In the genomic region with DNA sequence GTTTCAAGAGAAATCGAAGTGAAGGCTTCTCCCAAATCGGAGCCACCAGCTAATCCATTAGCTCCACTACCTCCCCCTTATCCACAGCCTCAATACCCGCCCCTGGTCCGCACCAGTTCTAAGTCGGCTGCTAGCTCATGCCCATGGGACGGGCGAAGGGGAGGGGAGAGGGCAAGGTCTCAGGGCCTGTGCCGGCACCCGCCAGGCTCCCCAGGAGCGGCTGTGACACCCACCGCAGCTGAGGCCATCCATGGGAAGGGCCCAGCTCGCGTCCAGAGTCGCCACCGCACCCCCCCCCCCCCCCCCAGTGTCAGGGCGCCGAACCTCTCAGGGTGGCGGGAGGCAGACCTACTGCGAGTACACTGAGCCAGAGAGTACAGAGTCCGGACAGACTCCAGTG, we compare ENCODE assay signal across 15 mouse cellular contexts. TPM values are rescaled to one million over a fixed set of nuclear protein-coding genes. Genes with fewer than 3 reads are reported as not detected.
DNase-seq lines count a peak whose midpoint lies in the region; ATAC-seq and TF ChIP-seq lines count a peak whose summit lies in the region.
"Had no signal": no experiment of that assay in that cellular context is flagged by ENCODE, and none has a peak within 500 bp of the region (broad histone marks: within the 10 kb centered on the region; RNA-seq: fewer than 3 reads in every experiment).

No protein-coding gene starts in this region.

- no peak for TF ChIP-seq CTCF in heart, postnatal 0 days (IDR thresholded peaks at IDR 0.05; ENCODE audit: low read depth)
- no peak for TF ChIP-seq CTCF in midbrain, postnatal 0 days (IDR thresholded peaks at IDR 0.05)

- no peaks in the 10 kb centered on the region for H3K4me1 ChIP-seq in heart, postnatal 0 days (ENCODE audit: control insufficient read depth, insufficient read depth)
- peaks cover 14% of the 10 kb centered on the region for H3K4me1 ChIP-seq in heart, embryonic 12.5 days (replicated peaks)
- no peaks in the 10 kb centered on the region for H3K4me1 ChIP-seq in midbrain, postnatal 0 days (ENCODE audit: insufficient read depth, low read length)
- H3K4me1 ChIP-seq in midbrain, embryonic 13.5 days (replicated peaks): no peaks in the 10 kb centered on the region
- H3K4me1 ChIP-seq in limb, embryonic 10.5 days: no peaks in the 10 kb centered on the region
- H3K4me1 ChIP-seq: embryonic facial prominence, embryonic 15.5 days; neural tube, embryonic 13.5 days had no signal

- no peak overlapping the region for H3K4me3 ChIP-seq in heart, postnatal 0 days (ENCODE audit: low read depth, low read length)
- no peak overlapping the region for H3K4me3 ChIP-seq in heart, embryonic 12.5 days
- H3K4me3 ChIP-seq in midbrain, postnatal 0 days (ENCODE audit: low read depth, low read length): no peak overlapping the region
- H3K4me3 ChIP-seq in midbrain, embryonic 13.5 days (replicated peaks): no peak overlapping the region
- H3K4me3 ChIP-seq in limb, embryonic 10.5 days: no peak overlapping the region
- H3K4me3 ChIP-seq: embryonic facial prominence, embryonic 15.5 days; left cerebral cortex, adult 2 months; neural tube, embryonic 13.5 days had no signal

- H3K9ac ChIP-seq in heart, postnatal 0 days (replicated peaks; ENCODE audit: low read depth, low read length): no peak overlapping the region
- H3K9ac ChIP-seq in heart, embryonic 12.5 days: no peak overlapping the region
- no peak overlapping the region for H3K9ac ChIP-seq in midbrain, postnatal 0 days (replicated peaks; ENCODE audit: low read length, poor library complexity, severe bottlenecking)
- H3K9ac ChIP-seq in midbrain, embryonic 13.5 days (replicated peaks): no peak overlapping the region
- H3K9ac ChIP-seq: embryonic facial prominence, embryonic 15.5 days; neural tube, embryonic 13.5 days had no signal

- no peak overlapping the region for H3K4me2 ChIP-seq in heart, postnatal 0 days (ENCODE audit: low read depth, low read length)
- H3K4me2 ChIP-seq in heart, embryonic 12.5 days: no peak overlapping the region
- H3K4me2 ChIP-seq in midbrain, postnatal 0 days (ENCODE audit: low read depth, low read length, poor library complexity, severe bottlenecking): no peak overlapping the region
- no peak overlapping the region for H3K4me2 ChIP-seq in midbrain, embryonic 13.5 days (replicated peaks)
- H3K4me2 ChIP-seq: embryonic facial prominence, embryonic 15.5 days; neural tube, embryonic 13.5 days had no signal

- 74% methylated on average over 18 of the region's 20 CpGs for WGBS in heart, postnatal 0 days
- WGBS in heart, embryonic 12.5 days: 78% methylated on average over 19 of the region's 20 CpGs
- WGBS in midbrain, postnatal 0 days: 80% methylated on average over 20 of the region's 20 CpGs
- WGBS in midbrain, embryonic 13.5 days: 72% methylated on average over 18 of the region's 20 CpGs
- WGBS in limb, embryonic 10.5 days: 75% methylated on average over 19 of the region's 20 CpGs

- ATAC-seq in heart, postnatal 0 days (ENCODE audit: insufficient read depth, low read depth): no peak
- no peak for ATAC-seq in heart, embryonic 12.5 days (ENCODE audit: insufficient number of reproducible peaks, low FRiP score)
- no peak for ATAC-seq in midbrain, postnatal 0 days (ENCODE audit: low FRiP score)
- no peak for ATAC-seq in midbrain, embryonic 13.5 days

- H3K36me3 ChIP-seq in heart, postnatal 0 days (replicated peaks; ENCODE audit: control insufficient read depth, insufficient read depth, low read length): no peaks in the 10 kb centered on the region
- no peaks in the 10 kb centered on the region for H3K36me3 ChIP-seq in heart, embryonic 12.5 days
- no peaks in the 10 kb centered on the region for H3K36me3 ChIP-seq in midbrain, postnatal 0 days (ENCODE audit: insufficient read depth, low read length)
- no peaks in the 10 kb centered on the region; the same call in 1 of the 2 replicates for H3K36me3 ChIP-seq in midbrain, embryonic 13.5 days
- no peaks in the 10 kb centered on the region for H3K36me3 ChIP-seq in limb, embryonic 10.5 days
- H3K36me3 ChIP-seq: embryonic facial prominence, embryonic 15.5 days; neural tube, embryonic 13.5 days had no signal

- no peaks in the 10 kb centered on the region for H3K27me3 ChIP-seq in heart, postnatal 0 days (ENCODE audit: control insufficient read depth, insufficient read depth, low read length)
- no peaks in the 10 kb centered on the region for H3K27me3 ChIP-seq in heart, embryonic 12.5 days (replicated peaks)
- no peaks in the 10 kb centered on the region for H3K27me3 ChIP-seq in midbrain, postnatal 0 days (ENCODE audit: insufficient read depth, low read length)
- H3K27me3 ChIP-seq in midbrain, embryonic 13.5 days: no peaks in the 10 kb centered on the region
- no peaks in the 10 kb centered on the region for H3K27me3 ChIP-seq in limb, embryonic 10.5 days (ENCODE audit: low read depth, poor library complexity, severe bottlenecking)
- H3K27me3 ChIP-seq: embryonic facial prominence, embryonic 15.5 days; neural tube, embryonic 13.5 days had no signal

- H3K27ac ChIP-seq in heart, postnatal 0 days (ENCODE audit: low read depth): no peak overlapping the region
- no peak overlapping the region for H3K27ac ChIP-seq in heart, embryonic 12.5 days (ENCODE audit: poor library complexity, severe bottlenecking)
- no peak overlapping the region for H3K27ac ChIP-seq in midbrain, postnatal 0 days (ENCODE audit: low read depth, low read length)
- no peak overlapping the region for H3K27ac ChIP-seq in midbrain, embryonic 13.5 days
- no peak overlapping the region for H3K27ac ChIP-seq in limb, embryonic 10.5 days
- H3K27ac ChIP-seq: embryonic facial prominence, embryonic 15.5 days; left cerebral cortex, adult 2 months; neural tube, embryonic 13.5 days had no signal

- peaks cover 16% of the 10 kb centered on the region for H3K9me3 ChIP-seq in heart, postnatal 0 days (replicated peaks; ENCODE audit: control insufficient read depth, low read length)
- H3K9me3 ChIP-seq in heart, embryonic 12.5 days (replicated peaks): peaks cover 26% of the 10 kb centered on the region
- H3K9me3 ChIP-seq in midbrain, postnatal 0 days (ENCODE audit: low read length): no peaks in the 10 kb centered on the region
- peaks cover 15% of the 10 kb centered on the region for H3K9me3 ChIP-seq in midbrain, embryonic 13.5 days
- no peaks in the 10 kb centered on the region for H3K9me3 ChIP-seq in limb, embryonic 10.5 days (replicated peaks)

- no peak for TF ChIP-seq EP300 in heart, postnatal 0 days (IDR thresholded peaks at IDR 0.05; ENCODE audit: low read depth)

- DNase-seq in heart, postnatal 0 days (ENCODE audit: low spot score): peak; percentile 52
- DNase-seq in midbrain, postnatal 0 days (ENCODE audit: low spot score): peak; percentile 47
- DNase-seq in embryo, embryonic 10.5 days (ENCODE audit: low spot score): peak; percentile 81
- peak; percentile 68 for DNase-seq in limb, embryonic 10.5 days (ENCODE audit: low spot score)
- DNase-seq in heart, adult 9 months (ENCODE audit: low spot score in 2 of 2): no peak
- DNase-seq: heart, postnatal 10 days; kidney, adult 2 months; spleen, adult 18-20 months had no signal

RNA-seq across cellular contexts. Expression of a gene that starts 26.1 kb away (rescaled TPM):
- total RNA-seq in heart, postnatal 0 days (2014; rRNA removed; ENCODE audit: low replicate concordance): not detected in 2 replicates
- not detected in 2 replicates for polyA plus RNA-seq in heart, postnatal 0 days (2015; fragmentation: Nextera tagmentation; extraction: Ambion mirVana)
- polyA plus RNA-seq in heart, embryonic 12.5 days (2016; fragmentation: Nextera tagmentation; extraction: Ambion mirVana): not detected in 2 replicates
- not detected in 2 replicates for total RNA-seq in midbrain, postnatal 0 days (2014; rRNA removed)
- polyA plus RNA-seq in midbrain, postnatal 0 days (2015; fragmentation: Nextera tagmentation; extraction: Ambion mirVana): not detected in 2 replicates
- polyA plus RNA-seq in midbrain, embryonic 13.5 days (2015; fragmentation: Nextera tagmentation; extraction: Ambion mirVana): not detected in 2 replicates
- not detected in 2 replicates for polyA plus RNA-seq in limb, embryonic 10.5 days (2016; fragmentation: Nextera tagmentation; extraction: Ambion mirVana)
- total RNA-seq: heart, postnatal 10 days; left cerebral cortex, adult 2 months had no signal
- polyA plus RNA-seq: brain, embryonic 14.5 days; embryonic facial prominence, embryonic 15.5 days; kidney, adult 2 months; lung, embryonic 16.5 days; neural tube, embryonic 13.5 days had no signal

RNA-seq across cellular contexts. Expression of a gene that starts 32.4 kb away (rescaled TPM):
- 62.1 and 72.7 TPM in 2 replicates for total RNA-seq in heart, postnatal 0 days (2014; rRNA removed; ENCODE audit: low replicate concordance)
- 24.7 and 28.3 TPM in 2 replicates for polyA plus RNA-seq in heart, postnatal 0 days (2015; fragmentation: Nextera tagmentation; extraction: Ambion mirVana)
- polyA plus RNA-seq in heart, embryonic 12.5 days (2016; fragmentation: Nextera tagmentation; extraction: Ambion mirVana): 43.8 and 44.6 TPM in 2 replicates
- total RNA-seq in midbrain, postnatal 0 days (2014; rRNA removed): 73.3 and 80.5 TPM in 2 replicates
- 20.1 and 23.4 TPM in 2 replicates for polyA plus RNA-seq in midbrain, postnatal 0 days (2015; fragmentation: Nextera tagmentation; extraction: Ambion mirVana)
- 53.2 and 56.1 TPM in 2 replicates for polyA plus RNA-seq in midbrain, embryonic 13.5 days (2015; fragmentation: Nextera tagmentation; extraction: Ambion mirVana)
- polyA plus RNA-seq in limb, embryonic 10.5 days (2016; fragmentation: Nextera tagmentation; extraction: Ambion mirVana): 47.6 and 58.2 TPM in 2 replicates

Comparison
In these comparisons a context has a peak if more than half of its experiments do, and no peak if none do; other contexts are left out.
1. DNase-seq: peak in heart, postnatal 0 days (single experiment), midbrain, postnatal 0 days (single experiment), embryo, embryonic 10.5 days (single experiment) and limb, embryonic 10.5 days (single experiment); none in heart, adult 9 months (0 of 2).